In the genomic region with DNA sequence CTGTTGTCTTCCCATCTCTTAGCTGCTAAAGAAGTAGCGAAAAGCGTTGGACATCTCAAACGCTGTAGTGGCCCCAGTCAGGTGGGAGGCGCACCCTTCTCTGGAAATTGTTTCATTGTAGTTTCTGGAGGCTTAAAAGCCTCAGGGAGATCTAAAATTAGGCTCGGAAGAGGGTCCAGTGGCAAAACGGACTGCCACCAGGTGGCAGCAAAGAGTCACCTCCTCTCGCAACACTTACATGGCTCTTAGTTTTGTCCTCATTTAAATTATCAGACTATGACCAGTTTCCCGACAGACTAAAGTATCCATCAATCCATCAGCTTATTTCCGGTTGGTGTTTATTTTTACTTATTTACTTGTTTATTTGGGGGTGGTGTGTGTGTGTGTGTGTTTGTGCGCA, we compare ENCODE assay signal across 9 mouse cellular contexts.
A peak's percentile ranks its signal among the peaks of the same experiment; 100 is the strongest.
DNase-seq lines count a peak whose midpoint lies in the region; ATAC-seq and TF ChIP-seq lines count a peak whose summit lies in the region.
"Had no signal": no experiment of that assay in that cellular context is flagged by ENCODE, and none has a peak within 500 bp of the region (broad histone marks: within the 10 kb centered on the region; RNA-seq: fewer than 3 reads in every experiment).

No protein-coding gene starts in this region.

- no peak overlapping the region for H3K27ac ChIP-seq in midbrain, embryonic 10.5 days (replicated peaks)
- H3K27ac ChIP-seq in midbrain, embryonic 16.5 days (ENCODE audit: low read length) = no peak overlapping the region
- H3K27ac ChIP-seq in bone marrow macrophage, adult 2 months (ENCODE audit: insufficient read depth, low read depth, low read length) = no peak overlapping the region
- H3K27ac ChIP-seq in embryonic fibroblast, embryonic 13.5 days (ENCODE audit: insufficient read depth, low read length) = no peak overlapping the region
- H3K27ac ChIP-seq in kidney, adult 2 months (ENCODE audit: insufficient read depth, low read depth, low read length) = no peak overlapping the region
- H3K27ac ChIP-seq: embryonic facial prominence, embryonic 13.5 days had no signal

- H3K9me3 ChIP-seq in midbrain, embryonic 10.5 days (replicated peaks) = no peaks in the 10 kb centered on the region
- no peaks in the 10 kb centered on the region for H3K9me3 ChIP-seq in midbrain, embryonic 16.5 days (replicated peaks; ENCODE audit: control insufficient read depth, low read length, poor library complexity, severe bottlenecking)
- H3K9me3 ChIP-seq: embryonic facial prominence, embryonic 13.5 days had no signal

- no peaks in the 10 kb centered on the region for H3K27me3 ChIP-seq in midbrain, embryonic 10.5 days (ENCODE audit: low read depth, poor library complexity, severe bottlenecking)
- H3K27me3 ChIP-seq in midbrain, embryonic 16.5 days (ENCODE audit: control insufficient read depth, insufficient read depth, low read depth, low read length) = no peaks in the 10 kb centered on the region
- no peaks in the 10 kb centered on the region for H3K27me3 ChIP-seq in kidney, adult 2 months (replicated peaks; ENCODE audit: control insufficient read depth, insufficient read depth, low read length)

- TF ChIP-seq POLR2A in bone marrow macrophage, adult 2 months (IDR thresholded peaks at IDR 0.05; ENCODE audit: borderline replicate concordance, low read depth, low read length) = no peak
- TF ChIP-seq POLR2A in embryonic fibroblast, embryonic 13.5 days (IDR thresholded peaks at IDR 0.05; ENCODE audit: low read depth, low read length) = no peak
- TF ChIP-seq POLR2A in kidney, adult 2 months (IDR thresholded peaks at IDR 0.05; ENCODE audit: low read depth, low read length) = no peak

- H3K4me3 ChIP-seq in midbrain, embryonic 10.5 days = no peak overlapping the region
- no peak overlapping the region for H3K4me3 ChIP-seq in midbrain, embryonic 16.5 days (ENCODE audit: low read depth, low read length)
- no peak overlapping the region for H3K4me3 ChIP-seq in bone marrow macrophage, adult 2 months (ENCODE audit: insufficient read depth, low read length)
- H3K4me3 ChIP-seq in embryonic fibroblast, embryonic 13.5 days (ENCODE audit: insufficient read depth, low read length) = no peak overlapping the region
- no peak overlapping the region for H3K4me3 ChIP-seq in kidney, adult 2 months (ENCODE audit: insufficient read depth, low read depth, low read length)
- H3K4me3 ChIP-seq: embryonic facial prominence, embryonic 13.5 days had no signal

- WGBS in midbrain, embryonic 10.5 days = 32% methylated on average over 10 of the region's 10 CpGs
- WGBS in midbrain, embryonic 16.5 days = 26% methylated on average over 10 of the region's 10 CpGs
- WGBS in kidney, adult 2 months = 22% methylated on average over 10 of the region's 10 CpGs

- H3K4me2 ChIP-seq in midbrain, embryonic 16.5 days (ENCODE audit: low read length) = no peak overlapping the region
- H3K4me2 ChIP-seq: embryonic facial prominence, embryonic 13.5 days had no signal

- no peaks in the 10 kb centered on the region for H3K36me3 ChIP-seq in midbrain, embryonic 10.5 days
- H3K36me3 ChIP-seq in midbrain, embryonic 16.5 days (ENCODE audit: control insufficient read depth, insufficient read depth, low read length) = no peaks in the 10 kb centered on the region
- no peaks in the 10 kb centered on the region for H3K36me3 ChIP-seq in kidney, adult 2 months (ENCODE audit: control insufficient read depth, insufficient read depth, low read length)
- H3K36me3 ChIP-seq: embryonic facial prominence, embryonic 13.5 days had no signal

- ATAC-seq in midbrain, embryonic 16.5 days = no peak
- ATAC-seq in megakaryocyte-erythroid progenitor cell, adult 5-6 weeks (replicated peaks; ENCODE audit: low FRiP score, low TSS enrichment, poor library complexity, severe bottlenecking) = no peak

- H3K4me1 ChIP-seq in midbrain, embryonic 10.5 days = peaks cover 7% of the 10 kb centered on the region; the same call in 1 of the 2 replicates
- no peaks in the 10 kb centered on the region; the same call in 1 of the 2 replicates for H3K4me1 ChIP-seq in midbrain, embryonic 16.5 days (ENCODE audit: control insufficient read depth, insufficient read depth, low read length)
- no peaks in the 10 kb centered on the region for H3K4me1 ChIP-seq in bone marrow macrophage, adult 2 months (ENCODE audit: control insufficient read depth, insufficient read depth, low read length)
- no peaks in the 10 kb centered on the region for H3K4me1 ChIP-seq in embryonic fibroblast, embryonic 13.5 days (ENCODE audit: control insufficient read depth, insufficient read depth, low read length)
- no peaks in the 10 kb centered on the region for H3K4me1 ChIP-seq in kidney, adult 2 months (ENCODE audit: control insufficient read depth, insufficient read depth, low read length)
- H3K4me1 ChIP-seq: embryonic facial prominence, embryonic 13.5 days had no signal

- TF ChIP-seq CTCF in bone marrow macrophage, adult 2 months (IDR thresholded peaks at IDR 0.05; ENCODE audit: low read depth, low read length) = peak; percentile 58
- TF ChIP-seq CTCF in embryonic fibroblast, embryonic 13.5 days (IDR thresholded peaks at IDR 0.05; ENCODE audit: borderline replicate concordance, insufficient read depth, low read length) = peak; percentile 69; the same call in 1 of the 2 replicates
- peak; percentile 68 for TF ChIP-seq CTCF in kidney, adult 2 months (conservative IDR thresholded peaks at IDR 0.05; ENCODE audit: insufficient read depth, insufficient read length, low read depth, low read length)

- no peak overlapping the region for H3K9ac ChIP-seq in midbrain, embryonic 16.5 days (ENCODE audit: low read depth, low read length)
- H3K9ac ChIP-seq: embryonic facial prominence, embryonic 13.5 days had no signal

- DNase-seq in midbrain, embryonic 10.5 days (ENCODE audit: low spot score) = peak; percentile 59
- DNase-seq in kidney, adult 2 months = peak; percentile 48
- peak; percentile 74 for DNase-seq in left cerebral cortex, postnatal 4 days
- DNase-seq in ovary, postnatal 14 days (ENCODE audit: low spot score) = peak; percentile 44

- intact Hi-C loops in left cerebral cortex, postnatal 4 days (cut with DNase I) = loop anchor here (10.0 kb wide), 1 partner anchor 265 kb away; no protein-coding TSS in a partner anchor
